In the genomic region with DNA sequence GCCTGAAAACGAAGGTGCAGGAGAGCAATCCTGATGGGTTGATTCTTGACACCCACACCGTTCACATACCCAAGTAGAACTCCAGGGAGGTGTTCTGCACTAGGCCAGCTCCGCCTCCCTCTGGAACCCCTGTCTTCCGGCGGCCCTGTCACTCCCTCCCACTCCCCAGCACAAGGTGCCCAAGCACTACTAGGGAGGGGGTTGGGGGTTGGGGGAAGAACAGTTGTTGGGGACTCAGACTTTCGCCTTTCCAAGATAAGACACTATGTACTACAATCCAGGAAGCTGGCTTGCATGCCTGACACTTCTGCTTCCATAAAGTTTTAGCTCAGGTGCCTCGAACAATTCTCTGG, we compare ENCODE assay signal across 8 mouse cellular contexts. TPM values are rescaled to one million over a fixed set of nuclear protein-coding genes. Genes with fewer than 3 reads are reported as not detected.
DNase-seq lines count a peak whose midpoint lies in the region; ATAC-seq and TF ChIP-seq lines count a peak whose summit lies in the region.

No protein-coding gene starts in this region.

- no peak for TF ChIP-seq EP300 in liver, postnatal 0 days (IDR thresholded peaks at IDR 0.05; ENCODE audit: low read depth)

- peak overlapping the region; percentile 71 for H3K27ac ChIP-seq in heart, embryonic 15.5 days
- H3K27ac ChIP-seq in forebrain, embryonic 16.5 days (ENCODE audit: low read length), result peak overlapping the region; percentile 63
- peak overlapping the region; percentile 71 for H3K27ac ChIP-seq in liver, postnatal 0 days (ENCODE audit: low read depth)

- no peak for TF ChIP-seq CTCF in G1E (IDR thresholded peaks at IDR 0.05; ENCODE audit: low read depth, low read length)
- no peak for TF ChIP-seq CTCF in liver, postnatal 0 days (IDR thresholded peaks at IDR 0.05; ENCODE audit: low read depth)

- WGBS in heart, embryonic 15.5 days, result 12% methylated on average over 7 of the region's 7 CpGs
- WGBS in forebrain, embryonic 16.5 days, result 8% methylated on average over 7 of the region's 7 CpGs
- WGBS in liver, postnatal 0 days (ENCODE audit: insufficient replicate concordance), result 13% methylated on average over 7 of the region's 7 CpGs

- no peaks in the 10 kb centered on the region for H3K9me3 ChIP-seq in heart, embryonic 15.5 days (replicated peaks)
- no peaks in the 10 kb centered on the region for H3K9me3 ChIP-seq in G1E (replicated peaks)
- H3K9me3 ChIP-seq in forebrain, embryonic 16.5 days (ENCODE audit: control insufficient read depth, low read length), result no peaks in the 10 kb centered on the region
- H3K9me3 ChIP-seq in liver, postnatal 0 days (ENCODE audit: low read length), result no peaks in the 10 kb centered on the region

- no peak; the same call in 1 of the 2 replicates for ATAC-seq in heart, embryonic 15.5 days (replicated peaks; ENCODE audit: insufficient number of reproducible peaks, insufficient read depth, low FRiP score, low read depth)
- ATAC-seq in G1E (ENCODE audit: extremely low read depth, insufficient number of reproducible peaks, low FRiP score, poor library complexity, severe bottlenecking), result peak; percentile 17; the same call in 1 of the 2 replicates
- ATAC-seq in forebrain, embryonic 16.5 days, result no peak; the same call in 1 of the 2 replicates
- ATAC-seq in liver, postnatal 0 days, result peak; percentile 44

- H3K36me3 ChIP-seq in heart, embryonic 15.5 days, result no peaks in the 10 kb centered on the region
- H3K36me3 ChIP-seq in G1E (replicated peaks), result peaks cover 15% of the 10 kb centered on the region
- H3K36me3 ChIP-seq in forebrain, embryonic 16.5 days (ENCODE audit: control insufficient read depth, insufficient read depth), result no peaks in the 10 kb centered on the region
- H3K36me3 ChIP-seq in liver, postnatal 0 days (replicated peaks; ENCODE audit: insufficient read depth, low read length), result no peaks in the 10 kb centered on the region

- H3K27me3 ChIP-seq in heart, embryonic 15.5 days, result no peaks in the 10 kb centered on the region
- H3K27me3 ChIP-seq in G1E (ENCODE audit: insufficient read depth, low read length), result no peaks in the 10 kb centered on the region
- H3K27me3 ChIP-seq in forebrain, embryonic 16.5 days (replicated peaks; ENCODE audit: control insufficient read depth, insufficient read depth, low read length), result no peaks in the 10 kb centered on the region
- H3K27me3 ChIP-seq in liver, postnatal 0 days (ENCODE audit: insufficient read depth, low read length), result no peaks in the 10 kb centered on the region

- peak overlapping the region; percentile 81 for H3K4me3 ChIP-seq in heart, embryonic 15.5 days
- H3K4me3 ChIP-seq in G1E (ENCODE audit: low read depth, low read length), result peak overlapping the region; percentile 89
- H3K4me3 ChIP-seq in forebrain, embryonic 16.5 days (replicated peaks; ENCODE audit: low read length), result peak overlapping the region; percentile 87
- peak overlapping the region; percentile 85 for H3K4me3 ChIP-seq in liver, postnatal 0 days (ENCODE audit: low read depth, low read length)

- peak overlapping the region; percentile 83 for H3K4me2 ChIP-seq in heart, embryonic 15.5 days
- peak overlapping the region; percentile 63 for H3K4me2 ChIP-seq in forebrain, embryonic 16.5 days (ENCODE audit: low read length)
- peak overlapping the region; percentile 84 for H3K4me2 ChIP-seq in liver, postnatal 0 days (ENCODE audit: low read depth, low read length)

- H3K4me1 ChIP-seq in heart, embryonic 15.5 days (replicated peaks), result peaks cover 16% of the 10 kb centered on the region
- H3K4me1 ChIP-seq in G1E (ENCODE audit: insufficient read depth, low read depth, low read length), result peaks cover 39% of the 10 kb centered on the region
- peaks cover 12% of the 10 kb centered on the region for H3K4me1 ChIP-seq in forebrain, embryonic 16.5 days (replicated peaks; ENCODE audit: control insufficient read depth, insufficient read depth, low read length)
- H3K4me1 ChIP-seq in liver, postnatal 0 days (ENCODE audit: insufficient read depth), result peaks cover 21% of the 10 kb centered on the region

- peak overlapping the region; percentile 75 for H3K9ac ChIP-seq in heart, embryonic 15.5 days
- H3K9ac ChIP-seq in forebrain, embryonic 16.5 days (replicated peaks; ENCODE audit: low read depth, low read length), result peak overlapping the region; percentile 74
- H3K9ac ChIP-seq in liver, postnatal 0 days (replicated peaks), result peak overlapping the region; percentile 84

- DNase-seq in heart, adult 9 months (ENCODE audit: low spot score in 2 of 2), result no peak
- no peak for DNase-seq in G1E (ENCODE audit: low spot score)
- DNase-seq in liver, postnatal 0 days, result no peak
- DNase-seq in urinary bladder, adult 2 months (ENCODE audit: low spot score), result no peak
- DNase-seq in layer of hippocampus, adult 9-11 months, result no peak
- DNase-seq in retina, embryonic 14.5 days (ENCODE audit: low spot score), result no peak

RNA-seq across cellular contexts. Expression of a gene that starts 12.9 kb away (rescaled TPM):
- 17.2 and 22.1 TPM in 2 replicates for polyA plus RNA-seq in heart, embryonic 15.5 days (2015; fragmentation: Nextera tagmentation; extraction: Ambion mirVana)
- 222 and 247 TPM in 2 replicates for total RNA-seq in G1E (2014; fragmentation: Nextera tagmentation)
- total RNA-seq in G1E (2017), result 57.6 and 78.7 TPM in 2 replicates
- polyA plus RNA-seq in G1E (2012), result 16.0 and 22.6 TPM in 2 replicates
- polyA plus RNA-seq in forebrain, embryonic 16.5 days (2015; fragmentation: Nextera tagmentation; extraction: Ambion mirVana), result 37.4 and 42.4 TPM in 2 replicates
- 8.5 and 10.0 TPM in 2 replicates for polyA plus RNA-seq in liver, postnatal 0 days (2015; fragmentation: Nextera tagmentation; extraction: Ambion mirVana)
- 47.8 and 51.2 TPM in 2 replicates for polyA plus RNA-seq in urinary bladder, adult 2 months (2012; rRNA removed)

RNA-seq across cellular contexts. Expression of a gene that starts 34.3 kb away (rescaled TPM):
- polyA plus RNA-seq in heart, embryonic 15.5 days (2015; fragmentation: Nextera tagmentation; extraction: Ambion mirVana), result 29.3 and 34.0 TPM in 2 replicates
- total RNA-seq in G1E (2014; fragmentation: Nextera tagmentation) (42.4 and 49.2 TPM in 2 replicates), G1E (2017) (42.9 and 43.0 TPM in 2 replicates)
- polyA plus RNA-seq in G1E (2012), result 33.1 and 37.2 TPM in 2 replicates
- 52.1 and 60.2 TPM in 2 replicates for polyA plus RNA-seq in forebrain, embryonic 16.5 days (2015; fragmentation: Nextera tagmentation; extraction: Ambion mirVana)
- polyA plus RNA-seq in liver, postnatal 0 days (2015; fragmentation: Nextera tagmentation; extraction: Ambion mirVana), result 12.1 and 13.4 TPM in 2 replicates
- 27.8 and 29.3 TPM in 2 replicates for polyA plus RNA-seq in urinary bladder, adult 2 months (2012; rRNA removed)

RNA-seq across cellular contexts. Expression of a gene that starts 34.7 kb away (rescaled TPM):
- 12.8 and 16.6 TPM in 2 replicates for polyA plus RNA-seq in heart, embryonic 15.5 days (2015; fragmentation: Nextera tagmentation; extraction: Ambion mirVana)
- total RNA-seq in G1E (2014; fragmentation: Nextera tagmentation), result 31.2 and 33.2 TPM in 2 replicates
- total RNA-seq in G1E (2017), result 13.8 and 14.9 TPM in 2 replicates
- 0.62 and 0.91 TPM in 2 replicates for polyA plus RNA-seq in G1E (2012)
- 54.9 and 56.8 TPM in 2 replicates for polyA plus RNA-seq in forebrain, embryonic 16.5 days (2015; fragmentation: Nextera tagmentation; extraction: Ambion mirVana)
- polyA plus RNA-seq in liver, postnatal 0 days (2015; fragmentation: Nextera tagmentation; extraction: Ambion mirVana), result 2.7 and 2.8 TPM in 2 replicates
- polyA plus RNA-seq in urinary bladder, adult 2 months (2012; rRNA removed), result 17.5 and 18.1 TPM in 2 replicates

RNA-seq across cellular contexts. Expression of a gene that starts 47.5 kb away (rescaled TPM):
- polyA plus RNA-seq in heart, embryonic 15.5 days (2015; fragmentation: Nextera tagmentation; extraction: Ambion mirVana), result 24.6 and 27.3 TPM in 2 replicates
- total RNA-seq in G1E (2014; fragmentation: Nextera tagmentation) (173 and 179 TPM in 2 replicates), G1E (2017) (189 and 225 TPM in 2 replicates)
- polyA plus RNA-seq in G1E (2012), result 37.1 and 44.7 TPM in 2 replicates
- 55.8 and 67.3 TPM in 2 replicates for polyA plus RNA-seq in forebrain, embryonic 16.5 days (2015; fragmentation: Nextera tagmentation; extraction: Ambion mirVana)
- 15.7 and 18.0 TPM in 2 replicates for polyA plus RNA-seq in liver, postnatal 0 days (2015; fragmentation: Nextera tagmentation; extraction: Ambion mirVana)
- polyA plus RNA-seq in urinary bladder, adult 2 months (2012; rRNA removed), result 20.3 and 26.8 TPM in 2 replicates

Comparison
In these comparisons a context has a peak if more than half of its experiments do, and no peak if none do; other contexts are left out.
1. ATAC-seq: peak in G1E (single experiment) and liver, postnatal 0 days (single experiment); none in heart, embryonic 15.5 days (single experiment) and forebrain, embryonic 16.5 days (single experiment).
2. Peak in every context shown above with its lines, with median percentiles within 50 percentile points of each other: H3K27ac ChIP-seq, H3K4me2 ChIP-seq, H3K4me3 ChIP-seq and H3K9ac ChIP-seq.